Mouse (Mus musculus) heart, embryonic 15.5 days (tissue): ENCODE data around the gene R3hdm1. TPM values are rescaled to one million over a fixed set of nuclear protein-coding genes. Genes with fewer than 3 reads are reported as not detected.
A peak's percentile ranks its signal among the peaks of the same experiment; 100 is the strongest.

Experiments used
- ATAC-seq: fragments of 200-750 bp; cut with Nextera tagmentation; replicated peaks from 2 replicates; pipeline ENCODE4 v1.8.0; 2017; ENCODE audit warnings: low read depth, moderate TSS enrichment; ENCODE audit not compliant: insufficient number of reproducible peaks, insufficient read depth, low FRiP score
- H3K27ac ChIP-seq: fragments of 300-500 bp; sonication (generic); 2 replicates; pipeline ENCODE4 v1.5.1; 2015; ENCODE audit warnings: mild to moderate bottlenecking, inconsistent platforms
- H3K27me3 ChIP-seq: fragments of 300-500 bp; sonication (generic); 2 replicates; pipeline ENCODE4 v1.6.1; 2015; ENCODE audit warnings: inconsistent platforms
- H3K36me3 ChIP-seq: fragments of 300-500 bp; sonication (generic); 2 replicates; pipeline ENCODE4 v1.6.1; 2015; ENCODE audit warnings: mild to moderate bottlenecking, inconsistent platforms
- H3K4me1 ChIP-seq: fragments of 300-500 bp; sonication (generic); replicated peaks from 2 replicates; pipeline ENCODE4 v1.6.1; 2015; ENCODE audit warnings: inconsistent platforms
- H3K4me2 ChIP-seq: fragments of 300-500 bp; sonication (generic); 2 replicates; pipeline ENCODE4 v1.6.1; 2015; ENCODE audit warnings: inconsistent platforms, mild to moderate bottlenecking, moderate library complexity
- H3K4me3 ChIP-seq: fragments of 300-500 bp; sonication (generic); 2 replicates; pipeline ENCODE4 v1.5.1; 2015; ENCODE audit warnings: mild to moderate bottlenecking, inconsistent platforms
- H3K9ac ChIP-seq: fragments of 300-500 bp; sonication (generic); 2 replicates; pipeline ENCODE4 v1.6.1; 2015; ENCODE audit warnings: mild to moderate bottlenecking, inconsistent platforms
- H3K9me3 ChIP-seq: fragments of 300-500 bp; sonication (generic); replicated peaks from 2 replicates; pipeline ENCODE4 v1.6.1; 2016; ENCODE audit warnings: inconsistent platforms
- WGBS: fragments of 180-500 bp; shearing (Covaris S2); methylation state at CpG from one replicate; pipeline ENCODE4 v1.1.7; 2015; ENCODE audit warnings: mixed read lengths; 5-methylcytosine and 5-hydroxymethylcytosine counted together
- polyA plus RNA-seq: library from polyadenylated mRNA; unstranded; fragments of >200 nt; fragmentation: Nextera tagmentation; extraction: Ambion mirVana; gene quantifications from 2 replicates; pipeline ENCODE4 v1.2.1, GENCODE M21; 2015

Gene R3hdm1
- polyA plus RNA-seq, 1 experiment from 2014 or later: 46.2 TPM

GRCm38 (mm10) chr1:128141039-128141438, 37.9 kb downstream of the R3hdm1 start:
- Histone ChIP-seq H3K9ac (no peak overlapping the region), H3K36me3 (no peaks in the 10 kb centered on the region), H3K9me3 (no peaks in the 10 kb centered on the region), H3K4me1 (peaks cover 3% of the 10 kb centered on the region), H3K27ac (no peak overlapping the region), H3K4me3 (no peak overlapping the region), H3K27me3 (no peaks in the 10 kb centered on the region), H3K4me2 (no peak overlapping the region)
- ATAC-seq: no peak

- Histone ChIP-seq H3K9me3 (no peaks in the 10 kb centered on the region), H3K4me2 (no peak overlapping the region), H3K27me3 (no peaks in the 10 kb centered on the region), H3K9ac (no peak overlapping the region), H3K4me1 (peaks cover 3% of the 10 kb centered on the region), H3K36me3 (no peaks in the 10 kb centered on the region), H3K27ac (no peak overlapping the region), H3K4me3 (no peak overlapping the region)
- ATAC-seq: no peak
Observed at GRCm38 (mm10) chr1:128141737-128142136, 38.6 kb downstream of the R3hdm1 start.

- Histone ChIP-seq H3K4me2 (no peak overlapping the region), H3K27ac (no peak overlapping the region), H3K4me1 (no peaks in the 10 kb centered on the region), H3K27me3 (no peaks in the 10 kb centered on the region), H3K9me3 (no peaks in the 10 kb centered on the region), H3K36me3 (no peaks in the 10 kb centered on the region), H3K4me3 (no peak overlapping the region), H3K9ac (no peak overlapping the region)
- no peak for ATAC-seq
- 93% methylated on average over 1 of the region's 1 CpGs for WGBS
Observed at GRCm38 (mm10) chr1:128166956-128167355, 63.9 kb downstream of the R3hdm1 start.

- Histone ChIP-seq H3K4me2 (no peak overlapping the region), H3K27ac (no peak overlapping the region), H3K36me3 (peaks cover 4% of the 10 kb centered on the region; the same call in 1 of the 2 replicates), H3K9me3 (no peaks in the 10 kb centered on the region), H3K4me3 (no peak overlapping the region), H3K4me1 (no peaks in the 10 kb centered on the region; the same call in 1 of the 2 replicates), H3K9ac (no peak overlapping the region), H3K27me3 (no peaks in the 10 kb centered on the region)
- no peak for ATAC-seq
Observed at GRCm38 (mm10) chr1:128170104-128170503, 67.0 kb downstream of the R3hdm1 start.

- Histone ChIP-seq H3K9me3 (no peaks in the 10 kb centered on the region), H3K9ac (no peak overlapping the region), H3K4me3 (no peak overlapping the region), H3K4me2 (no peak overlapping the region), H3K4me1 (no peaks in the 10 kb centered on the region), H3K36me3 (peaks cover 45% of the 10 kb centered on the region), H3K27ac (no peak overlapping the region), H3K27me3 (no peaks in the 10 kb centered on the region)
- 73% methylated on average over 2 of the region's 2 CpGs for WGBS
- no peak for ATAC-seq
Observed at GRCm38 (mm10) chr1:128191426-128191825, 88.3 kb downstream of the R3hdm1 start.

GRCm38 (mm10) chr1:128192369-128192768, 89.3 kb downstream of the R3hdm1 start:
- H3K4me1 ChIP-seq: no peaks in the 10 kb centered on the region
- no peak for ATAC-seq
- no peak overlapping the region for H3K27ac ChIP-seq
- no peak overlapping the region for H3K4me2 ChIP-seq
- no peaks in the 10 kb centered on the region for H3K9me3 ChIP-seq
- WGBS: 71% methylated on average over 7 of the region's 7 CpGs
- peaks cover 36% of the 10 kb centered on the region for H3K36me3 ChIP-seq
- H3K27me3 ChIP-seq: no peaks in the 10 kb centered on the region
- no peak overlapping the region for H3K9ac ChIP-seq
- H3K4me3 ChIP-seq: no peak overlapping the region

GRCm38 (mm10) chr1:128194011-128194410, 90.9 kb downstream of the R3hdm1 start:
- H3K4me3 ChIP-seq: no peak overlapping the region
- H3K9me3 ChIP-seq: no peaks in the 10 kb centered on the region
- peaks cover 5% of the 10 kb centered on the region; the same call in 1 of the 2 replicates for H3K4me1 ChIP-seq
- no peak for ATAC-seq
- no peak overlapping the region for H3K4me2 ChIP-seq
- no peaks in the 10 kb centered on the region for H3K27me3 ChIP-seq
- H3K27ac ChIP-seq: no peak overlapping the region
- 60% methylated on average over 2 of the region's 2 CpGs for WGBS
- no peak overlapping the region for H3K9ac ChIP-seq
- H3K36me3 ChIP-seq: peaks cover 32% of the 10 kb centered on the region

GRCm38 (mm10) chr1:128197353-128197752, 94.3 kb downstream of the R3hdm1 start:
- Histone ChIP-seq H3K9me3 (no peaks in the 10 kb centered on the region), H3K36me3 (peaks cover 28% of the 10 kb centered on the region), H3K4me2 (no peak overlapping the region), H3K27me3 (no peaks in the 10 kb centered on the region), H3K4me3 (no peak overlapping the region), H3K27ac (no peak overlapping the region), H3K9ac (no peak overlapping the region), H3K4me1 (peaks cover 5% of the 10 kb centered on the region; the same call in 1 of the 2 replicates)
- ATAC-seq: no peak
- 93% methylated on average over 1 of the region's 1 CpGs for WGBS

- Histone ChIP-seq H3K27ac (no peak overlapping the region), H3K9me3 (no peaks in the 10 kb centered on the region), H3K27me3 (no peaks in the 10 kb centered on the region), H3K4me3 (no peak overlapping the region), H3K4me2 (no peak overlapping the region), H3K9ac (no peak overlapping the region), H3K36me3 (peaks cover 28% of the 10 kb centered on the region), H3K4me1 (no peaks in the 10 kb centered on the region)
- peak; percentile 76 for ATAC-seq
- WGBS: 35% methylated on average over 5 of the region's 5 CpGs
Observed at GRCm38 (mm10) chr1:128213261-128213660, 110.2 kb downstream of the R3hdm1 start.

GRCm38 (mm10) chr1:128221886-128222285, 118.8 kb downstream of the R3hdm1 start:
- 89% methylated on average over 2 of the region's 2 CpGs for WGBS

GRCm38 (mm10) chr1:128223304-128223703, 120.2 kb downstream of the R3hdm1 start:
- WGBS: 84% methylated on average over 1 of the region's 1 CpGs

More at GRCm38 (mm10) chr1:128221886-128222285, 118.8 kb downstream of the R3hdm1 start:
- H3K4me1 ChIP-seq: no peaks in the 10 kb centered on the region
- ATAC-seq: no peak
- peaks cover 42% of the 10 kb centered on the region for H3K36me3 ChIP-seq
- H3K27me3 ChIP-seq: no peaks in the 10 kb centered on the region
- no peak overlapping the region for H3K4me3 ChIP-seq
- no peak overlapping the region for H3K4me2 ChIP-seq
- no peaks in the 10 kb centered on the region for H3K9me3 ChIP-seq
- no peak overlapping the region for H3K27ac ChIP-seq
- no peak overlapping the region for H3K9ac ChIP-seq

GRCm38 (mm10) chr1:128235181-128235580, 132.1 kb downstream of the R3hdm1 start:
- no peaks in the 10 kb centered on the region for H3K9me3 ChIP-seq
- WGBS: 93% methylated on average over 4 of the region's 4 CpGs
- no peak overlapping the region for H3K27ac ChIP-seq
- no peak overlapping the region for H3K4me2 ChIP-seq
- no peak overlapping the region for H3K9ac ChIP-seq
- peaks cover 65% of the 10 kb centered on the region for H3K36me3 ChIP-seq
- H3K4me1 ChIP-seq: no peaks in the 10 kb centered on the region
- no peaks in the 10 kb centered on the region for H3K27me3 ChIP-seq
- no peak overlapping the region for H3K4me3 ChIP-seq
- ATAC-seq: no peak

More at GRCm38 (mm10) chr1:128223304-128223703, 120.2 kb downstream of the R3hdm1 start:
- H3K9ac ChIP-seq: no peak overlapping the region
- no peak for ATAC-seq
- peaks cover 43% of the 10 kb centered on the region for H3K36me3 ChIP-seq
- no peak overlapping the region for H3K4me3 ChIP-seq
- no peak overlapping the region for H3K27ac ChIP-seq
- H3K4me1 ChIP-seq: no peaks in the 10 kb centered on the region
- H3K9me3 ChIP-seq: no peaks in the 10 kb centered on the region
- no peak overlapping the region for H3K4me2 ChIP-seq
- no peaks in the 10 kb centered on the region for H3K27me3 ChIP-seq
